Mouse (Mus musculus) retina, embryonic 14.5 days (tissue): ENCODE measurements around the gene Vps35l.
A peak's percentile ranks its signal among the peaks of the same experiment; 100 is the strongest.

ENCODE experiments used
- DNase-seq: peaks from one replicate; pipeline ENCODE4 v3.0.0-alpha.2; 2015; ENCODE audit warnings: low spot score

Gene Vps35l

GRCm38 (mm10) chr7:118819666-118820065, 79.6 kb downstream of the Vps35l start:
- no peak for DNase-seq

DNA sequence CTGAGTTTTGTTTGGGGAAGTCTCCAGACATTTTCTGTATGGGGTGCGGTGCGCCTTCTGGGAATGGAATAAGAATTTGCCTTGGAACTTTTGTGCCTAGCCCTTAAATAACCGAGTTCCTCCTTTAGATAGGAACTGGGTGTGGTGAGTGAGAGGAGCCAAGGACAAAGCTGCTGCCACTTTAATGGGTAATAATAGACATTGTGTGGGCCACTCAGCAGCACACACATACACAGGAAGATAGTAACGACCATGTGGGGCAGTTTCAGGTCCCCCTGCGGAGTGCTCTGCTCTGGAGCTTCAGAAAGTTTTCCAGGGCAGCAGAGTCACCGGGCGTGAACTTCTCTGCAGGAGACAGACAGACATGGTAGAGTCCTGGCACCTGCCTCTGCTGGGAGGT, 81.3 kb downstream of the Vps35l start:
- DNase-seq, result no peak

DNA sequence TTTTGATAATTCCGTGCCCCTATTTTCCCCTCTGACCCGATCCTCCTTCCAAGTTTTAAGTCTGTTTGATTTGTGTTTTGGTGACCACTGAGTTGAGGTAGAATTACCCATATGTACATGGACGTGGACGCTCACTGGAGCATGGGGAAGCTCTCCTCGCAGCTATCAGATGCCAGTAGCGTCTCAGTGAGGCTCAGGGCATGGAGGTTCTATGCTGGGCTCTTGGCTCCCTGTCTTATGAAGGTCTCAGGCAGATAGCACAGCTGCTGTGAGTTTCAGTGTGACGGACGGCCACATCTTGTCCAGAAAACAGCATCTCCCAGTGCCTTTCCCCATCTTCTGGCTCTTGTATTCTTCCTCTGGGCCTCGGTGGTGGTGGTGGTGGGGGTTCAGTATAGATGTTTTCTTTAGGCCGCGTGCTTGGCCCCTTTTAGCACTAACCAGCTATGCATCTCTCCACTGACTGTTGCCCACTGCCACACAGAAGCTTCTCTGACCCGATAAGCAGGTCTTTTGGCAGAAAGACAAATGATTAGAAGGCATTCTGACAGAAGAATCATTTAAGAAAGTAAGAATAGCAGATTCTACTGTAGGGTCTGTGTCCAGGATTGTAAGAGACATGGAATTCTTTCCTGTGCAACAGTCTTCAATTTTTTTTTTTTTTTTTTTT, 82.0 kb downstream of the Vps35l start:
- no peak for DNase-seq

DNA sequence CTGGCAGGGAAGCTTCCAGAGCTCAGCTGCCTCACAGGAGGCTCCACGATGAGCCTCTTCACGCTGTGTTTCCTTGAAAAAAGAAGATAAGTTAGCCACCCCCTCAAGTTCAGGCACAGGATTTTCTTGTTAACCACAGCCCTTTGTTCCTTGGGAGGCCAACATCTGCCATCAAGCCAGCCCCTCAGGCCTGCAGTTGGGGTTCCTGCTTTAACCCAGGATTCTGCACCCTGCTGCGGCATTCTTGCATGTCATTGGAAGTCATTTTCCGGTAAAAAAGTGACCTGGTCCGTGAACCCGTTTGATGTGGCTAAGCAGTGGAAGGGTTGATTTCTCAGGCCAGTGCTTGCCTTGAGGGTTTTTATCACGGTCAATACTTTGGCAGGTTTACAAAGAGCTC, 84.4 kb downstream of the Vps35l start:
- no peak for DNase-seq

DNA sequence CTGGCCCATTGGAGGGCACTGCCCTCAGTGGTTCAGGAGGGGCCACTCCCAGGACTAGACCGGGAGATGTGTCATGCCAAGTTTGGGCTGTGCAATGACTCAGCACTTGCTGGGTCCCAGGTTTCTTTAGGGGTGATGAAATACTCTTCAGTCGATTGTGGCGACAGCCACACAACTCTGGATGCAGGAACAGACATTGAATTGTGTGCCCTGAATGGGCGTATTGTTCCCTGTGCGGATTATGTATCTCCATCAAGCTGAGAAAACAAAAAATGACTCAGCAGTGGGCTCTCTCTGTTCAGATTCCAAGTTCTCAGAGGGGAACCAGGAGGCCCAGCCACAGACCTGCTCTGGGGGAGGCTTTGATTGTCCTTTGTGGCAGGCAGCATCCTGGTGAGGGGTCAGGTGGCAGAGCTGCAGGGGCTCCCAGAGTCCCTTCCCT, 88.0 kb downstream of the Vps35l start:
- DNase-seq, result no peak

- no peak for DNase-seq
These were observed 97.9 kb downstream of the Vps35l start for GRCm38 (mm10) chr7:118837901-118838300.

GRCm38 (mm10) chr7:118841030-118841745, 101.2 kb downstream of the Vps35l start:
- no peak for DNase-seq

DNA sequence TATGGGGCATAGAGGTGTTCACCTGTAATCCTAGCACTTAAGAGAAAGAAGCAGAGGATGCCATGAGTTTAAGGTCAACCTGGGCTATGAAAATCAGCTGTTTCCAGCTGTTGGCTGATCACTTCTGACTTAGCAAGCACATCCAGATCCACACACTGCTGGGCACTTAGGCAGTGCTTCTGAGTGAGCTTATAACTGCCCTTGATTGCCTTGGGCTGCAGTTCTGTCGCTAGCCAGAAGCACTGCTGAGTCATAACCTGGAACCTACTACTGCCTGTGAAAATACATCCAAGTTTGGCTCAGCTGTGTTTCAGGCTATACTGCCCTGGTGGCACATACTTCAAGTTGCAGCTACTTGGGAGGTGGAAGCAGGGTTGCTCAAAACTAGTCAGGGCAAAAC, 101.8 kb downstream of the Vps35l start:
- no peak for DNase-seq

DNA sequence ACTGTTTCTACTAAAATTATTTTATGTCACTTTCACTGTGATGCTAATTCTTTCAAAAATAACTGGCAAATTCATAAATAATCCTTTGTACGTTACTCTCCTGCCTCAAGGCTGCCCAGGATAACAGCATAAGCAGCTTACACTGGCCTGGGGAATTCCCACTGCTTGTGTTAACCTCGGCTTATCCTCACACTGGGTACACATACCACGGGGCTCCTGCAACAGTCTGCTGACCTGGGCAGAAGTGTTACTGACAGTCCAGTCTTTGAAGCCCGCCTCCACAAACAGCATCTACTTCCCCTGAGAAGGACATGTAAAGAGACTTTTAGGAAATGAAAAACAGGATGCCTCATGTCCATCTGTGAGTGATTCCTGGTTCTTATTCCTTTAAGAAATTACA, 102.9 kb downstream of the Vps35l start:
- no peak for DNase-seq

DNA sequence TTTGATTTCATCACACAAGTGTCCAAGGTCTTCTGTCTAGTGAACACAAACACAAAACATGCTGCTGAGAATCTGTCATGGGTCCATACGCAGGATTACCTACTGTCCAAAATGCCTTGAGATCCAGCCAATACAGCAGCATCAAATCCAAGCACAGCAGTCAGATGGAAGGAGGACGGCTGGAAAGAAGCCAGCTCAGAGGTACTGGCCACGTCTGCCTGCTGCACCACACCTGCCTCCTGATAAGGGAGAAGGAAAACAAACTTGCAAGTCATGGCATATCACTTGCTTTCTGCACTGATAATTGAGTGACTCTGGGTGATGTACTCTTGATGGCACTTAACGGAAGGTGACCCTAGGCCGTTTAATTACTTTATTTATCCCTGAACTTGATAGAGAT, 105.1 kb downstream of the Vps35l start:
- DNase-seq, result no peak

GRCm38 (mm10) chr7:118846329-118846728, 106.3 kb downstream of the Vps35l start:
- DNase-seq, result no peak

GRCm38 (mm10) chr7:118848796-118849195, 108.8 kb downstream of the Vps35l start:
- DNase-seq, result no peak

DNA sequence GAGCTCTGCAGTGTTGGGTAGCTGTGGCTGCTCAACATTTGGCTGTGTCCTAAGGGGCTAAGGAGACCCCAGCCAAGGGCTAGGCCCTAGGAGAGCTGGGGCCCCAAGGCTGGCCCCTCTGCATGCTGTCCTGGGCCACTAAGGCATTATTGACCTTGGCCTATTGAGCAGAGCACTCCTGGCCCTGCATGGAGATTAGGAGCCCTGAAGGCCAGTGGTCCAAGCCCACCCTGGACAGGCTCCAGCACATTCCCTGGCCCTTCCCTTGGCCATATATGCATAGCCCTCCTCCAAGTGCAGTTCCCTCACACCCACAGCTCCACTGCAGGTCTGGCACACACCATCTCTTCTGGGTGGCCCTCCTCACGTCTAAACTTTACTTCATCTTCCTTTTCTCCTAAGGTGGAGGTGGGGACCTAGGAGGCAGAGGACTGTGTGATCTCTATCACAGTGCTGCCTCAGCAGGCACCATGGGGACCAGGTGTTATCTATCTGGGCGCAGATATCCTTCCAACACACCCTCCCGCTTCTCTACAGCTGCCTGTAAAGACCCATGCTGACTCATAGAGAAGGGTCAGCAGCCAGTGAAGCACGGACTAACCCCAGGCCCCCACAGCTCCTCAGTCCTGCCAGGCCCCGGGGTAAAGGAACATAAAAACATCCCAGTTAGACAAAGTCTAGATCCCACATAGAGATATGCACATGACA, 109.7 kb downstream of the Vps35l start:
- DNase-seq, result no peak

DNA sequence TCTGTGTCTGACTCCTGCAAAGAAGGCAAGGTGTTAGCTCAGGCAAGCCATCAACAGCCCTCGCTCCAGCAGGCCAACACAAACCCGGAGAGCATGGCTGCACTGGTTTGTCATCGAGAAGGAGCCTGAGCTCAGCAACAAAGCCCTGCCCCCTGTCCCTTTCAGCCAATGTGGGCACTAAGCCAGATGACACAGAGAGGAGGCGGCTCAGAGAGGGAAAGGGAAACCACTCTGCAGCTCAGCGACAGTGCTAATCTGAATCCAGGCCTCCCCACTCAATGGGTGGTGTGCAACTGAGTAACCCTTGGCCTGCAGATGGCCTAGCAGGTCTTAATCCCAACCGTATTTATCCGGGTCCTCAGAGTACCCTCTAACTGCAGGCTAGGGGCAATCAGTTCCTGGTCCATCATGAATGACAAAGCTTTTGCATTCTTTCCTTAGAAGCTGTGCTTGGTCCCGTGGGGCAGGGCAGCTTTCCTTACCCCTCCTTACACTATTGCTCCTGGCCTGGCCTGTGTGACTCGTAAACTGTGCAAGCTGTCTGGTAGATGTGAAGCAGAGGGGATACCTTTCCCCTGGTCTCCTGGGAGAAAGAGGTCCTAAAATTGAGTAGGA, 110.8 kb downstream of the Vps35l start:
- DNase-seq, result no peak

DNA sequence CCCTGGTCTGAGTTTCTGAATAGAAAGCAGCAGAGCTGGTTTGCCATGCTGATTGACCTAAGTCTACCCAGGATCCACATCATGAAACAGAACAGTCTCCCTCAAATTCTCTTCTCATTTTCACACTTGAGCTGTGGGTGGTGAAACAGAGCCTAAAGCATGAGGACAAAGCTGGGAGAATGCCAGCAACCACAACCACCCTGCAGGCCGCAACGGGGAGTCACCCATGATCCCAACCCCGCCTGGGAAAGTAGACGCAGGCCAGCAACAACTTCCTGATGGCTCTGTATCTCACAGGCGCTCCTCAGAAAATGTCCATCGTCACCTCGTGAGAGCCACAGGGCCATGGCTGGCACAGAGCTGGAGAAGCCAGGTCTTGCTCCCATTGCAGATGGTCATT, 111.5 kb downstream of the Vps35l start:
- no peak for DNase-seq

- no peak for DNase-seq
These were observed 112.6 kb downstream of the Vps35l start for GRCm38 (mm10) chr7:118852611-118853010.

DNA sequence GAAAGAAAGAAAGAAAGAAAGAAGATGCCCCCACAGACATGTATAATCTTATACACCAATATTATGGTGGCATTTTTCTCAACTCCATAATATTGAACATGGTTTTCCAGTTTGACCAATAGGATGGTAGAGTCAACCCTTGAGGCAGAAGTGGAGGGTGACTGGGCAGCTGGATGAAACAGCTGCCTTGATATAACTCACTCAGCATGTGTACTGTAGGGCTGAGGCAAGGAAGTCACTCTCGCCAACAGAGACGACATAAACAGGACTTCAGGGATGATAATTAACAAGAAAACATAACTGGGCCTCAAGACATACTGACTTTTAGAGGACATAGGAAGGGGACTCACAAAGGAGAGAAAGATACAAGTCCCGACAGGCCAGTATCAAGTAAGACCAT, 114.6 kb downstream of the Vps35l start:
- DNase-seq, result no peak

GRCm38 (mm10) chr7:118855171-118855876, 115.3 kb downstream of the Vps35l start, which contains the start of gene Iqck:
TSS of gene Iqck (plus strand) at chr7:118855752.
- peak; percentile 95 for DNase-seq

DNA sequence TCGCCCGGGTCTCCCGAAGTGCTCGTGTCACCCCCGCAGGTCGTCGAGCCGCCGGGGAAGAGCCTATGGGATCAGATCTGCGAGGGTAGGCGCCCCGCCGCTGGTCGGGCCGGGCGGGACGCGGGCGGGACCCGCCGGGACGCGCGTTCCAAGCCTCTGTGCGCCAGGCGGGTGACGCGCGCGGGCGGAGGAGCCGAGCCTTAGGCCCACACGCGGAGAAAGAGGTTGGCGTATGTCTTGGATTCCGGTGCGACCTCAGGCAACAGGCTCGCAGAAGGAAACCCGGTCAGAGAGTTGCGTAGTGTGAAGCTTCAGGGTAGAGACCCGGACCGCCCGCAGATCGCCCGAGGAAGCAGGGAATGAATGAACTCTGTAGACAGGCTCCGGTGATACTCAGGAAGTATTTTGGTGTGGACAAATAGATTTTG, 115.9 kb downstream of the Vps35l start, which contains the start of gene Knop1:
Gene Knop1, minus strand, starts transcription at position 378 of the 428 bp plus-strand sequence.
- DNase-seq, result no peak

DNA sequence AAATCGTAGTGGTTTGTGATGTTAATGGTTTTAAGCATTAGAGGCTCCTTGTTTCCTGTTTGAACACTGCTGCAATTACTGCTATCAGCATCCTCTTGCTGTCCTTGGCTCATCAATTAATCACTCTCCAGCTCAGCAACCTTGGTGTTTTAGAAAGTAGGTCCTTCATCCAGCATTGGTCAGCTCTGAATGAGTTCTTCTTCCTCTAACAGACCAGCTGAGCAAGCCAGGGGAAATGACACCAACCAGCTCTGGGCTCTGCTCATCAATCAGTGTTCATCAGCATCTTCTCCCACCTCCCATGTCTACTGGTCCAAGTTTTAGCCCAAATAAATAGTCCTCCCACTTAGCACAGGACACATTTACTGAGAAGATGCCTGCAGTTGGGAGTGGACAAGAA, 118.6 kb downstream of the Vps35l start:
- DNase-seq, result no peak

GRCm38 (mm10) chr7:118865362-118865761, 125.3 kb downstream of the Vps35l start:
- no peak for DNase-seq
